Mouse (Mus musculus): ENCODE measurements around the gene Fars2. TPM values are rescaled to one million over a fixed set of nuclear protein-coding genes. Genes with fewer than 3 reads are reported as not detected.

The Fars2 gene
- total and polyA plus RNA-seq, 3 experiments: 32.0 to 57.6 (median 54.6) TPM

- H3K4me1 ChIP-seq (ENCODE audit: insufficient read depth, low read depth, low read length): no peaks in the 10 kb centered on the region; the same call in 1 of the 2 replicates
- DNase-seq (ENCODE audit: low spot score): no peak
- H3K36me3 ChIP-seq (replicated peaks): peaks cover 18% of the 10 kb centered on the region
- no peak for ATAC-seq (ENCODE audit: extremely low read depth, insufficient number of reproducible peaks, low FRiP score, poor library complexity, severe bottlenecking)
- TF ChIP-seq GATA1 (IDR thresholded peaks at IDR 0.05; ENCODE audit: borderline replicate concordance, low read length): no peak
- TF ChIP-seq GATA2 (IDR thresholded peaks at IDR 0.05; ENCODE audit: borderline replicate concordance, low read depth, low read length): no peak
- TF ChIP-seq TAL1 (conservative IDR thresholded peaks at IDR 0.05; ENCODE audit: low read depth, low read length): no peak
- peaks cover 3% of the 10 kb centered on the region; the same call in 1 of the 2 replicates for H3K9me3 ChIP-seq (replicated peaks)
- H3K27me3 ChIP-seq (ENCODE audit: insufficient read depth, low read length): no peaks in the 10 kb centered on the region
- no peak overlapping the region for H3K4me3 ChIP-seq (ENCODE audit: low read depth, low read length)
Observed at GRCm38 (mm10) chr13:36257213-36257612, 140.0 kb downstream of the Fars2 start.

GRCm38 (mm10) chr13:36259754-36260153 is 142.5 kb downstream of the Fars2 start:
- H3K4me3 ChIP-seq (ENCODE audit: low read depth, low read length): no peak overlapping the region
- TF ChIP-seq TAL1 (conservative IDR thresholded peaks at IDR 0.05; ENCODE audit: low read depth, low read length) (no peak), CTCF (IDR thresholded peaks at IDR 0.05; ENCODE audit: low read depth, low read length) (no peak), POLR2AphosphoS5 (IDR thresholded peaks at IDR 0.05; ENCODE audit: insufficient replicate concordance, low read depth, low read length) (no peak), GATA1 (IDR thresholded peaks at IDR 0.05; ENCODE audit: borderline replicate concordance, low read length) (no peak), GATA2 (IDR thresholded peaks at IDR 0.05; ENCODE audit: borderline replicate concordance, low read depth, low read length) (no peak)
- peaks cover 15% of the 10 kb centered on the region for H3K36me3 ChIP-seq (replicated peaks)
- H3K27me3 ChIP-seq (ENCODE audit: insufficient read depth, low read length): no peaks in the 10 kb centered on the region
- no peaks in the 10 kb centered on the region; the same call in 1 of the 2 replicates for H3K4me1 ChIP-seq (ENCODE audit: insufficient read depth, low read depth, low read length)
- DNase-seq (ENCODE audit: low spot score) (no peak), ATAC-seq (ENCODE audit: extremely low read depth, insufficient number of reproducible peaks, low FRiP score, poor library complexity, severe bottlenecking) (no peak)
- H3K9me3 ChIP-seq (replicated peaks): peaks cover 3% of the 10 kb centered on the region; the same call in 1 of the 2 replicates

GRCm38 (mm10) chr13:36261299-36261698 is 144.1 kb downstream of the Fars2 start:
- DNase-seq (ENCODE audit: low spot score) (no peak), ATAC-seq (ENCODE audit: extremely low read depth, insufficient number of reproducible peaks, low FRiP score, poor library complexity, severe bottlenecking) (no peak)
- Histone ChIP-seq H3K27me3 (ENCODE audit: insufficient read depth, low read length) (no peaks in the 10 kb centered on the region), H3K4me3 (ENCODE audit: low read depth, low read length) (no peak overlapping the region), H3K36me3 (replicated peaks) (peaks cover 24% of the 10 kb centered on the region), H3K9me3 (replicated peaks) (peaks cover 3% of the 10 kb centered on the region; the same call in 1 of the 2 replicates), H3K4me1 (ENCODE audit: insufficient read depth, low read depth, low read length) (no peaks in the 10 kb centered on the region; the same call in 1 of the 2 replicates)
- no peak for TF ChIP-seq GATA2 (IDR thresholded peaks at IDR 0.05; ENCODE audit: borderline replicate concordance, low read depth, low read length)
- TF ChIP-seq CTCF (IDR thresholded peaks at IDR 0.05; ENCODE audit: low read depth, low read length): no peak
- TF ChIP-seq GATA1 (IDR thresholded peaks at IDR 0.05; ENCODE audit: borderline replicate concordance, low read length): no peak
- TF ChIP-seq POLR2AphosphoS5 (IDR thresholded peaks at IDR 0.05; ENCODE audit: insufficient replicate concordance, low read depth, low read length): no peak
- TF ChIP-seq TAL1 (conservative IDR thresholded peaks at IDR 0.05; ENCODE audit: low read depth, low read length): no peak

- no peak overlapping the region for H3K4me3 ChIP-seq (ENCODE audit: low read depth, low read length)
- H3K9me3 ChIP-seq (replicated peaks): peaks cover 3% of the 10 kb centered on the region; the same call in 1 of the 2 replicates
- H3K36me3 ChIP-seq (replicated peaks): peaks cover 25% of the 10 kb centered on the region
- ATAC-seq (ENCODE audit: extremely low read depth, insufficient number of reproducible peaks, low FRiP score, poor library complexity, severe bottlenecking) (no peak), DNase-seq (ENCODE audit: low spot score) (no peak)
- TF ChIP-seq CTCF (IDR thresholded peaks at IDR 0.05; ENCODE audit: low read depth, low read length) (no peak), GATA2 (IDR thresholded peaks at IDR 0.05; ENCODE audit: borderline replicate concordance, low read depth, low read length) (no peak), TAL1 (conservative IDR thresholded peaks at IDR 0.05; ENCODE audit: low read depth, low read length) (no peak), GATA1 (IDR thresholded peaks at IDR 0.05; ENCODE audit: borderline replicate concordance, low read length) (no peak), POLR2AphosphoS5 (IDR thresholded peaks at IDR 0.05; ENCODE audit: insufficient replicate concordance, low read depth, low read length) (no peak)
- no peaks in the 10 kb centered on the region for H3K27me3 ChIP-seq (ENCODE audit: insufficient read depth, low read length)
- H3K4me1 ChIP-seq (ENCODE audit: insufficient read depth, low read depth, low read length): no peaks in the 10 kb centered on the region; the same call in 1 of the 2 replicates
Observed at GRCm38 (mm10) chr13:36263240-36264095, 146.3 kb downstream of the Fars2 start.

- no peak for TF ChIP-seq TAL1 (conservative IDR thresholded peaks at IDR 0.05; ENCODE audit: low read depth, low read length)
- TF ChIP-seq CTCF (IDR thresholded peaks at IDR 0.05; ENCODE audit: low read depth, low read length): no peak
- DNase-seq (ENCODE audit: low spot score): no peak
- Histone ChIP-seq H3K4me1 (ENCODE audit: insufficient read depth, low read depth, low read length) (no peaks in the 10 kb centered on the region; the same call in 1 of the 2 replicates), H3K27me3 (ENCODE audit: insufficient read depth, low read length) (no peaks in the 10 kb centered on the region), H3K4me3 (ENCODE audit: low read depth, low read length) (no peak overlapping the region), H3K9me3 (replicated peaks) (peaks cover 3% of the 10 kb centered on the region; the same call in 1 of the 2 replicates), H3K36me3 (replicated peaks) (peaks cover 25% of the 10 kb centered on the region)
- no peak for ATAC-seq (ENCODE audit: extremely low read depth, insufficient number of reproducible peaks, low FRiP score, poor library complexity, severe bottlenecking)
Observed at GRCm38 (mm10) chr13:36264391-36264790, 147.2 kb downstream of the Fars2 start.

- no peaks in the 10 kb centered on the region for H3K4me1 ChIP-seq (ENCODE audit: insufficient read depth, low read depth, low read length)
- no peaks in the 10 kb centered on the region for H3K9me3 ChIP-seq (replicated peaks)
- no peak overlapping the region for H3K4me3 ChIP-seq (ENCODE audit: low read depth, low read length)
- H3K27me3 ChIP-seq (ENCODE audit: insufficient read depth, low read length): no peaks in the 10 kb centered on the region
- TF ChIP-seq CTCF (IDR thresholded peaks at IDR 0.05; ENCODE audit: low read depth, low read length) (no peak), TAL1 (conservative IDR thresholded peaks at IDR 0.05; ENCODE audit: low read depth, low read length) (no peak), GATA1 (IDR thresholded peaks at IDR 0.05; ENCODE audit: borderline replicate concordance, low read length) (no peak), POLR2AphosphoS5 (IDR thresholded peaks at IDR 0.05; ENCODE audit: insufficient replicate concordance, low read depth, low read length) (no peak)
- no peak for DNase-seq (ENCODE audit: low spot score)
- no peak for ATAC-seq (ENCODE audit: extremely low read depth, insufficient number of reproducible peaks, low FRiP score, poor library complexity, severe bottlenecking)
- peaks cover 16% of the 10 kb centered on the region for H3K36me3 ChIP-seq (replicated peaks)
Observed at GRCm38 (mm10) chr13:36265342-36265744, 148.1 kb downstream of the Fars2 start.
